Mouse (Mus musculus) layer of hippocampus, postnatal 10 days (tissue): ENCODE measurements around the gene Rtn4r. TPM values are rescaled to one million over a fixed set of nuclear protein-coding genes. Genes with fewer than 3 reads are reported as not detected.

ENCODE experiments used
- DNase-seq, 2 experiments: peaks; one replicate each; pipeline ENCODE4 v3.0.0; 2021; ENCODE audit warnings: low spot score in 2 of 2
- total RNA-seq, 2 experiments: library from RNA; stranded (reverse); gene quantifications; 2 replicates each; pipeline ENCODE4 v1.2.3; 2021

Rtn4r gene
- total RNA-seq, 2 experiments from 2014 or later, result 76.3 to 78.0 TPM

- DNase-seq, result peak; percentile 81 to 85
Observed at GRCm38 (mm10) chr16:18154521-18155171, 27.2 kb downstream of the Rtn4r start.

DNA sequence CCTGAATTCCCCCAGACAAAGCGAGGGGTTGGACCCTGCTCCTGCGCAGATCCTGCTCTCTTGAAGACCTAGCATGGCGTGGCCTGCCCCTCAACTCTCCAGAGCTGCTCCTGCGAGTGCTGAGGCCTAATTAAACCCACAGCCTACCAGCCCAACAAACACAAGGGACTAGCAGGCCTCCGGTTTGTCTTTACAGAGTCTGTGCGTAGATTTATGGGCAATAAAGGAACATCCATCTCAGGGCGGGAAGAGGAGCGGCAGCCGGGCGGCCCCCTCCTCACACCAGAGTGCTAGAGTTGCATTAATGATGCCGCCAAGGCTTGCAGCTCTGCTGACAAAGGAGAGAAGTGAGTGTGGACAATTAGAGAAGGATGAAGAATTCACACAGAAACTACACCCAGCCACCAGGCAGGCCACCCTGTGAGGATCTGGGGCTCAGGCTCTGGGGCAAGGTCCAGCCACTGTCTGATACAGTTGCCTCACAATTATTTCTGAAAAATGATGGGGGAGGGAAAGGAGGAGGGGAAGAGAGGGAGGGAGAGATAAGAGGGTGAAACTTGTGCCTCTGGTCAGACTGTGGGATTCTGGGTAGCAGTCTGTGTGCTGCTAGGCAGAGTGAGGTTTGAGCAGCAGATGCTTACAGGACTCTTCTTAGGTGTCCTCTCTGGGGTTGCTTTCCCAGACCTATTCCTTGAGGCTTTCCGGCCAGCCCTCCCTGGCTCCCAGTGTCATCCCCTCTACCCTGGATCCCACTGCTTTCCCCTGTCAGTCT, 29.3 kb downstream of the Rtn4r start:
- no peak for DNase-seq

DNA sequence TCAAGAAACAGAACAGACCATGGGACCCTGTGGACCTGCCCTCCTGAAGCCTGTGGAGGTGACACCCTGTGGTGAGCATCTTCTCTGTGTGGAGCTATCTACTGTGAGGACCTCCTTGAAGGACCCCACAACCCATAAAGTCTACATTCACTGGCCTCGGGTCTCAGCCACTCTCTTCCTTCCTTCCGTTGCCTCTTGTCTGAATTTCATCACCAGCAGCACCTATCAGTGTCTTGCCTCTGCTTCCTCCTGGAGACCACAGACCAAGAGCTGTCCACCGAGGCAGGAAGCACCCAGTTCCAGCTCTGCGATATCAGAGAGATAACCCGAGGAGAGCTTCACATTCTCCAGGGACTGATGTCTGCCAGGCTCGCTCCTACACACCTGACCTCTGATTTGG, 31.8 kb downstream of the Rtn4r start:
- DNase-seq, result no peak

GRCm38 (mm10) chr16:18159778-18160177, 32.3 kb downstream of the Rtn4r start:
- DNase-seq, result no peak

DNA sequence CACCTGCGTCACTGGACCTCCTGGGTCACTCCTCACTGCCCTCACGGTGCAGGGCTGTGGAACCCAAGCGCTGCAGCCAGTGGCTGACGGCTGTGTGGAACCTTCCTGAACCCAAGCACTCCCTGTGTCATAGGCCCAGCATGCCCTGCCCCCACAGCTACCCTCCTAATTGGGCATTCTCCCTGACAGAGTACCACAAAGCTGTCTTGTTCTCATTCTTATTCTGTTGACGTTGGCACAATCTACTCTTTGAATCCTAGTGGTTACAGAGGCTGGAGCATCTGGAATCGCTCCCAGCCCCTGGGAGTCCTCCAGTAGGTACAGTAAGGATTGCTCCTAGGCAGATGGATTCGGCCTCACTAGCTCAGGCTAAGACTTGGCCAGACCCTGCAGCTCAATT, 33.1 kb downstream of the Rtn4r start:
- peak in 1 of 2 experiments; percentile 54 for DNase-seq

DNA sequence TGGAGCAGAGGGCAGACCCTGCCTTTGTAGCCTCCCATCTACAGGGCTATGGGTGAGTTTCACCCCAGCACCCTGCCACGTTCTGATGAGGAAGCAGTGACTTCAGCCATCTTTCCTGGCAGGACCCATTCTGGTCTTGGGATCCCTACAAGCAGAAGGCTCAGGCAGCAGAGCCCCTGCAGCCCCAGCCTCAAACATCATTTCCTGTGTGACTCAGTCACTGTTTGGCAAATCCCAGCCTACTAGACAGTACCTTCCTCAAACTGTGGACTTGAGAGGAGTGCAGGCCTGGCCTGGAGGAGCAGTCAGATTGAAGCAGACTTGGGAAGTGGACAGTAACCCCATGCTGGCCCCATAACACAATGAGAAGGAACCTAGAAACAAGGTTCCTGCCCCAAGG, 33.7 kb downstream of the Rtn4r start:
- no peak for DNase-seq

- DNase-seq, result no peak
Observed at GRCm38 (mm10) chr16:18164642-18165238, 37.3 kb downstream of the Rtn4r start.

GRCm38 (mm10) chr16:18166613-18167190, 39.3 kb downstream of the Rtn4r start:
- DNase-seq, result no peak

GRCm38 (mm10) chr16:18169156-18169555, 41.7 kb downstream of the Rtn4r start:
- no peak for DNase-seq

- no peak for DNase-seq
Observed at GRCm38 (mm10) chr16:18169776-18170175, 42.3 kb downstream of the Rtn4r start.

GRCm38 (mm10) chr16:18172266-18172855, 44.9 kb downstream of the Rtn4r start:
- DNase-seq, result peak; percentile 89 to 90

DNA sequence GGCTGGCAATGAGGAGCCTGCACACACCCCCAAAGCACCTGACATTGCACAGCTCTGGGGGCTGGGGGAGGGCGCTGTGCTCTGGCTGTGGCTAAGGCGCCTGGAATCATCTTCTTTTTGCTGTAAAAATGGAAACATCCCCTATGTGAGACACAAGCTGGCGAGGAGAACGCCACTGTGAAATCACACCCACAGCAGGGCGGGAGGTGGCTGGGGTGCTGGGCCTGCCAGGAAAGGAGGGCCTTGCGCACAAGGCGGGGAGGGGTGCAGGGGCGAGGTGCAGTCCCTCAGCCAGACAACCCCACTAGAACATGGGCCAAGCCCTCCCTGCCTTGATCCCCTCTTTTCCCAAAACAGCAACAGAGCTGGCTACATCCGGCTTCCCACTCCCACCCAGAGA, 45.8 kb downstream of the Rtn4r start:
- DNase-seq, result peak in 1 of 2 experiments; percentile 51

DNA sequence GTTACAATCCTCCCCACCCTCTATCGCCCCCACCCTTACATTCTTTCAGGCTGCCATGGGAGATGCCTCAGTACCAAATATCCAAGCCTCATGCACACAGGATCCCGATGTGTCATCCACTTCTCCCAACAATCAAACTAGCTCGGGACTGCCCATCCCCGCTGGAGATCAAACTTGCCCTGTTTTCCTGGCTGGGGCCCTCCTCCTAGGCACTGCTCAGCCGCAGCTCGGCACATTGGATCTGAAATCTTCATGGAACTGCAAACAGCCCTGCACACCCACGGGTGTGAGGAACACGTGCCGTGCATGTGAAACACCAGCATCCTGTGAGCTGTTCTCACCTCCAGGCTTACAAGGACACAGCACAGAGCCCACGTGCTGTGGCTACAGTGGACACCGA, 46.3 kb downstream of the Rtn4r start:
- DNase-seq, result no peak

DNA sequence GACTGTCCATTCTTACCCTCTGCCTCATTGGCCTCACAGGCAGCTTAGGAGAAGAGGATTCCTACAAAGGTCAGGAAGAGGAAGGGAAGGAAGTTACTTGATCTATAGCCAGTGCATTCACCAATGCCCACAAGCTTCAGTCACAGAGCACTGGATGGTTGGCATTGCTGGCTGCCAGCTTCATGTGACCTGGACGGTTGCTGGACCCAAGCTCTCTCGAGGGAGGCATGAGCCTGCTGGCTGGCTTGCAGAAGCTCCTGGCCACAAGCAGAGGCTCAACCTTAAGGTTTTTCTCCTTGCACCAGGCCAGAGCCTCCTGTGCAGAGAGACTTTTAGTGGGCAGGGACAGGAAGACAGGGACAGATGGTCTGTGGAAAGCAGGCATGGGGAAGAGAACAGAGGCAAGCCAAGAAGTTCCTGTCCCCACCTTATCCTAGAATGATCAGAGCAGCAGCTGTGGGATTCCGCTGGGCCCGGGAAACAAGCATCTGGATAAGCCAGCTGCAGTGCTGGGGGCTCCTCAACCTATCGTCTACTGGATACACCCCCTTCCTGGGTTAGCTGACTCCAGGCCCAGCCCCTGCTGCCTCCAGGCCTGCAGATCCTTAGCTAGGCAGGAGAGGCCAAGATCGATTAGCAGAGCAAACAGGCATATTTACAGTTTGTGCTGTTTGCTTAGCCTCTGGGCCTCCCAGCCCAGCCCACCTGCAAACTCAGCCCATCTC, 48.5 kb downstream of the Rtn4r start:
- DNase-seq, result no peak

DNA sequence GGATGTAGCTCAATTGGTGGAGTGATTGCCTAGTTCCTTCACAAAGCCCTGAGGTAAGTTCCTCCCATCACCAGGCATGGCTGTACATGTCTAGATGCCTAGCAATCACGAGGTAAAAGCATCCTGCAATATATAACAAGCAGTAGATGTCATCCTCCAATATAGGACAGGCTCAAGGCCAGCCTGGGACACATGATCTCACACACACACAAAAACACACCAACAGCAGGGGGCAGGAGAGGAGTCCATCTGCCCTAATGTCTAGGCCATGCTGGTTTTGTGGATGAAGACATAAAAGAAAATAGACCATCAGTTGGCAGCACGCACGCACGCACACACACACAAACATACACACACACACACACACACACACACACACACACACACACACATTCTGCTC, 49.3 kb downstream of the Rtn4r start:
- DNase-seq, result no peak

DNA sequence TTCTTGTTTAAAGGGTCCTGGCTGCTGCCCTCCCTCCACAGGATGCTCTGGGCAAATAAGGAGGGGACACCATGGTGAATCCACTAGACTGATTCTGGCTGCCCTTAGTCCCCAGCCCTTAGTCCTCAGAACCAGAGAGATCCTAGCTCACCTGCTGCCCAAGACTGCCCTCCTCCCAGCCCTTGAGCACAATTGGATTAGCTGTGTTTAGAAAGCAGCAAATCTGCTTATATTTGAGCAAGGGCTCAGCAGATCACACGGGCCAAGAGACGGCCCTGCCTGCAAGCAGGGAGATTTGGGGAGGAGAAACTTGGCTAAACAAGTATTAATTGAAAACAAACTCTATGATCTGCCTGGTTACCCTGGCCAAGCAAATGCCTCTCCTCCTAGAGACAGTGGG, 52.1 kb downstream of the Rtn4r start:
- no peak for DNase-seq

- DNase-seq, result no peak
Observed at GRCm38 (mm10) chr16:18181398-18181797, 54.0 kb downstream of the Rtn4r start.

- no peak for DNase-seq
Observed at GRCm38 (mm10) chr16:18182766-18183165, 55.3 kb downstream of the Rtn4r start.

- DNase-seq, result no peak
Observed at GRCm38 (mm10) chr16:18185715-18186449, 58.4 kb downstream of the Rtn4r start.

DNA sequence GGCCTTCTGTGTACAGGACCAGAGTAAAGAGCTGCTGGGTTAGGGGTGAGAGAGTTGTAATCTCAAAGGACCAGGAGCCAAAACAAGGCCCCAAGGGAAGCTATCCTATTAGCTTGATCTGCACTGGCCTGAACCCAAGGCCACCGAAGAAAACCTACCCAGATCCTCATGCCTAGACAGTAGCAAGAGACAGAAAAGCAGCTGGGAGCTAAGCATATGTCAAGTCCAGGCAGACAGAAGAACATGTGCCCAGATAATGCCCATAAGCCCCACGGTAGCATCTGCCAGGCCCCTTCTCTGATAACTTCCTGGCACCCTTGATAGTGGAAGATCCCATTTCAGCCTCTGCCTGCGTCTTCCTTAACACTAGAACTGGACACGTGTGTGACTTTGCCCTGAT, 59.4 kb downstream of the Rtn4r start:
- no peak for DNase-seq
